Mouse (Mus musculus) CH12.LX (cell line): Measurements from ENCODE around the gene Lcn12. TPM values are rescaled to one million over a fixed set of nuclear protein-coding genes. Genes with fewer than 3 reads are reported as not detected.

Experiments
- DNase-seq: peaks from one replicate; pipeline ENCODE4 v3.0.0-alpha.2; 2013; ENCODE audit errors: extremely low read depth
- H3K27ac ChIP-seq: 2 replicates; pipeline ENCODE4 v1.5.1; 2012; ENCODE audit warnings: low read depth, mild to moderate bottlenecking, control low read depth, moderate library complexity; ENCODE audit not compliant: insufficient read depth
- H3K27me3 ChIP-seq: replicated peaks from 2 replicates; pipeline ENCODE3; 2012; ENCODE audit warnings: inconsistent platforms
- H3K36me3 ChIP-seq, 2 experiments: replicated peaks in 1 of 2; 2 replicates each; pipeline versions ENCODE3 to v1.6.1; 2012; ENCODE audit warnings: inconsistent platforms in 1 of 2, low read length in 1 of 2, mild to moderate bottlenecking in 1 of 2, mixed read lengths in 1 of 2, moderate library complexity in 1 of 2; ENCODE audit not compliant: control insufficient read depth in 1 of 2, insufficient read depth in 1 of 2
- H3K4me1 ChIP-seq, 2 experiments: 2 replicates each; pipeline ENCODE4 v1.6.1; 2012; ENCODE audit warnings: inconsistent platforms in 1 of 2, moderate library complexity in 1 of 2; ENCODE audit not compliant: insufficient read depth in 2 of 2, control insufficient read depth in 1 of 2
- H3K4me2 ChIP-seq: 2 replicates; pipeline ENCODE4 v1.6.1; 2012; ENCODE audit warnings: low read depth, mild to moderate bottlenecking, control low read depth; ENCODE audit not compliant: poor library complexity, insufficient read depth, severe bottlenecking
- H3K4me3 ChIP-seq, 3 experiments: fragments of 150-350 bp in 1 of 3; sonication (generic) in 1 of 3; replicated peaks in 1 of 3; 2 replicates each; pipeline versions ENCODE3 to v1.5.1; 2011 to 2012; ENCODE audit warnings: low read depth in 2 of 3, low read length in 2 of 3, mild to moderate bottlenecking in 2 of 3, moderate library complexity in 2 of 3, control low read depth in 1 of 3, improper control_type of control experiment in 1 of 3, inconsistent platforms in 1 of 3, mixed read lengths in 1 of 3; ENCODE audit not compliant: poor library complexity in 1 of 3
- H3K79me2 ChIP-seq: replicated peaks from 2 replicates; pipeline ENCODE4 v1.6.1; 2012; ENCODE audit warnings: mild to moderate bottlenecking, moderate library complexity; ENCODE audit not compliant: control insufficient read depth, poor library complexity, insufficient read depth, severe bottlenecking; ENCODE audit errors: extremely low read depth
- H3K9ac ChIP-seq: 2 replicates; pipeline ENCODE4 v1.6.1; 2012; ENCODE audit warnings: low read depth, mild to moderate bottlenecking, control low read depth, moderate library complexity; ENCODE audit not compliant: insufficient read depth
- H3K9me3 ChIP-seq: replicated peaks from 2 replicates; pipeline ENCODE3; 2012; ENCODE audit warnings: low read length, inconsistent platforms, mixed read lengths
- CHD1 ChIP-seq: IDR thresholded peaks from 2 replicates; pipeline ENCODE4 v1.6.1; 2012; ENCODE audit warnings: low read depth, low read length, improper control_type of control experiment, inconsistent platforms
- CTCF ChIP-seq, 2 experiments: IDR thresholded peaks in 1 of 2; conservative IDR thresholded peaks in 1 of 2; 2 replicates each; pipeline ENCODE4 v1.5.1; 2011 to 2012; ENCODE audit warnings: low read depth in 2 of 2, low read length in 2 of 2, improper control_type of control experiment in 1 of 2, inconsistent platforms in 1 of 2, mild to moderate bottlenecking in 1 of 2, moderate library complexity in 1 of 2
- EP300 ChIP-seq: IDR thresholded peaks from 2 replicates; pipeline ENCODE4 v1.6.1; 2011; ENCODE audit warnings: low read length, improper control_type of control experiment
- ETS1 ChIP-seq: conservative IDR thresholded peaks from 2 replicates; pipeline ENCODE4 v1.6.1; 2012; ENCODE audit warnings: low read depth, mild to moderate bottlenecking, inconsistent platforms, low read length, improper control_type of control experiment, moderate library complexity
- HCFC1 ChIP-seq: IDR thresholded peaks from 2 replicates; pipeline ENCODE4 v1.6.1; 2012; ENCODE audit warnings: low read depth, mild to moderate bottlenecking, inconsistent platforms, low read length, improper control_type of control experiment
- MAFK ChIP-seq: IDR thresholded peaks from 2 replicates; pipeline ENCODE4 v1.6.1; 2011; ENCODE audit warnings: low read length, improper control_type of control experiment; ENCODE audit not compliant: insufficient replicate concordance
- MAZ ChIP-seq: IDR thresholded peaks from 2 replicates; pipeline ENCODE4 v1.6.1; 2012; ENCODE audit warnings: low read depth, mild to moderate bottlenecking, inconsistent platforms, low read length, improper control_type of control experiment, moderate library complexity
- POLR2AphosphoS2 ChIP-seq: IDR thresholded peaks from 2 replicates; pipeline ENCODE4 v1.6.1; 2011; ENCODE audit warnings: low read depth, low read length, improper control_type of control experiment
- ZNF384 ChIP-seq: IDR thresholded peaks from 2 replicates; pipeline ENCODE4 v1.6.1; 2012; ENCODE audit warnings: low read depth, low read length, improper control_type of control experiment, inconsistent platforms
- dilution Hi-C: fragments of 300-500 bp; cut with MboI; formaldehyde crosslinking; loops from 2 replicates; pipeline ENCODE4 v1.14.3; 2020; ENCODE audit warnings: low sequenced_read_pairs; ENCODE audit not compliant: extremely low pct_unique_long_range_greater_than_20kb, extremely low pct_ligation_motif_present
- in situ Hi-C: fragments of 300-500 bp; cut with MboI; formaldehyde crosslinking; loops from 3 replicates; pipeline ENCODE4 v1.14.3; 2019; ENCODE audit warnings: low sequenced_read_pairs, low pct_ligation_motif_present, low pct_unique_long_range_greater_than_20kb, mixed read lengths
- polyA plus RNA-seq: library from polyadenylated mRNA; unstranded; fragments of >175 nt; gene quantifications from 2 replicates; pipeline ENCODE4 v1.2.1, GENCODE M21; 2012; ENCODE audit warnings: low read depth; ENCODE audit not compliant: insufficient read length
- total RNA-seq, 2 experiments: library from RNA; depleted of rRNA; stranded (reverse); fragments of 300-350 nt in 1 of 2; fragments of >200 nt in 1 of 2; gene quantifications; 2 replicates each; pipeline ENCODE4 v1.2.3; 2012 to 2014

Gene Lcn12
- total and polyA plus RNA-seq, 3 experiments = not detected

DNA sequence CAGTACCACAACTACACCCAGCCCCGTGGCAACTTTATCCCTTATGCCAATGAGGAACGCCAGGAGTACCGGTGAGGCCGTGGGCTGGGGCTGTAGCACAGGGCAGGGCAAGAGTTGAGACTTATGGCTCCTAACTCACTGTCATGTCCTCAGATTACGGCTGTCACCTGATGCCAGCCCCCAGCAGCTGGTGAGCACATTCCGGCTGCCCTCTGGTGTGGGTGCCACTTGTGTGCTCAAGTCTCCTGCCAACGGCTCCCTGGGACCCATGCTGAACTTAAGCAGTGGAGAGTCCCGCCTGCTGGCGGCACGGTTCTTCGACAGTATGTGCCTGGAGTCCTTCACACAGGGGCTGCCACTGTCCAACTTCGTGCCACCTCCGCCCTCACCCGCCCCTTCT is 51.0 kb downstream of the Lcn12 start (continued):
- no peak for TF ChIP-seq CHD1

DNA sequence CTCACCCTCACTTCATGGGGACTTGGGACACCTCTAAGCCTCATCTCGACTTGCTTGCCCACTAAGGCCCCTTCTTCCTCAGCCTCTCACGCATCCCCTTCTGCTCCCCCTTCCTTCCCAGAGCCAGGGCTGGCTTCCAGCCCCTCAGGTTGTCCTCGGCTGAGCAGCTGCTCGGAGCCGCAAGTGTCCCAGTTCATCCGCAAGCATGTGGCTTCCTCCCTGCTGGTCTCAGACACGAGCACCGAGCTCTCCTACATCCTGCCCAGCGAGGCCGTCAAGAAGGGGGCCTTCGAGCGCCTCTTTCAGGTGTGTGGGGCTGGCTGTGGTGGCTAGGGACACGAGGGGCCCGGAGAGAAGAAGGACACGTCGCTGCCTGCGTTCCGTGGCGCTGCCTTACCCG is 52.6 kb downstream of the Lcn12 start:
- peaks cover 90 to 98% of the 10 kb centered on the region in 2 experiments for H3K36me3 ChIP-seq
- in situ Hi-C loops (no loop called here), dilution Hi-C loops (no loop called here)
- no peaks in the 10 kb centered on the region for H3K79me2 ChIP-seq
- DNase-seq = no peak
- TF ChIP-seq MAZ = no peak
- no peak for TF ChIP-seq ETS1
- no peak for TF ChIP-seq EP300
- no peak for TF ChIP-seq HCFC1
- no peak for TF ChIP-seq POLR2AphosphoS2
- no peak for TF ChIP-seq ZNF384
- no peak for TF ChIP-seq CTCF (conservative IDR thresholded peaks at IDR 0.05 in 1 of 2, IDR thresholded peaks at IDR 0.05 in 1 of 2; ENCODE audit: low read depth in 2 of 2, low read length in 2 of 2)
- no peak for TF ChIP-seq MAFK
- H3K9ac ChIP-seq = no peak overlapping the region
- no peaks in the 10 kb centered on the region for H3K9me3 ChIP-seq
- no peaks in the 10 kb centered on the region for H3K27me3 ChIP-seq
- H3K4me2 ChIP-seq = no peak overlapping the region
- no peaks in the 10 kb centered on the region for H3K4me1 ChIP-seq
- H3K4me3 ChIP-seq = no peak overlapping the region
- H3K27ac ChIP-seq = no peak overlapping the region

Other genes with a start within 250 kb of the Lcn12 start
Only the 20 nearest of the 37 such genes appear.
- 14.5 and 16.2 TPM in 2 replicates for gene Uap1l1, start 128.2 kb downstream of the Lcn12 start, total RNA-seq (2012; rRNA removed)
- 3.3 and 4.3 TPM in 2 replicates for gene Uap1l1, start 128.2 kb downstream of the Lcn12 start, total RNA-seq (2014; rRNA removed)
- 27.6 and 30.8 TPM in 2 replicates for gene Uap1l1, start 128.2 kb downstream of the Lcn12 start, polyA plus RNA-seq
- 27.3 and 32.1 TPM in 2 replicates for gene Sapcd2, start 121.6 kb downstream of the Lcn12 start, total RNA-seq (2012; rRNA removed)
- gene Sapcd2, start 121.6 kb downstream of the Lcn12 start, total RNA-seq (2014; rRNA removed) = 21.9 and 22.5 TPM in 2 replicates
- gene Sapcd2, start 121.6 kb downstream of the Lcn12 start, polyA plus RNA-seq = 16.5 and 16.9 TPM in 2 replicates
- not detected in 2 replicates for gene Entpd2, start 98.0 kb downstream of the Lcn12 start, total RNA-seq (2012; rRNA removed)
- gene Entpd2, start 98.0 kb downstream of the Lcn12 start, total RNA-seq (2014; rRNA removed) = not detected in 2 replicates
- not detected in 2 replicates for gene Entpd2, start 98.0 kb downstream of the Lcn12 start, polyA plus RNA-seq
- gene Npdc1, start 94.6 kb downstream of the Lcn12 start, total RNA-seq (2012; rRNA removed) = 3.4 and 5.5 TPM in 2 replicates
- gene Npdc1, start 94.6 kb downstream of the Lcn12 start, total RNA-seq (2014; rRNA removed) = not detected in 2 replicates
- 0.49 and 0.78 TPM in 2 replicates for gene Npdc1, start 94.6 kb downstream of the Lcn12 start, polyA plus RNA-seq
- 0.17 and 0.25 TPM in 2 replicates for gene Fut7, start 70.6 kb downstream of the Lcn12 start, total RNA-seq (2012; rRNA removed)
- 0.17 and 0.51 TPM in 2 replicates for gene Fut7, start 70.6 kb downstream of the Lcn12 start, total RNA-seq (2014; rRNA removed)
- gene Fut7, start 70.6 kb downstream of the Lcn12 start, polyA plus RNA-seq = 0.57 and 0.74 TPM in 2 replicates
- gene Abca2, start 65.2 kb downstream of the Lcn12 start, total RNA-seq (2012; rRNA removed) = 10.5 and 13.0 TPM in 2 replicates
- gene Abca2, start 65.2 kb downstream of the Lcn12 start, total RNA-seq (2014; rRNA removed) = 3.1 and 5.0 TPM in 2 replicates
- 15.7 and 23.4 TPM in 2 replicates for gene Abca2, start 65.2 kb downstream of the Lcn12 start, polyA plus RNA-seq
- gene Clic3, start 37.1 kb downstream of the Lcn12 start, total RNA-seq (2012; rRNA removed) = 0.30 and 0.63 TPM in 2 replicates
- not detected in 2 replicates for gene Clic3, start 37.1 kb downstream of the Lcn12 start, total RNA-seq (2014; rRNA removed)
- gene Clic3, start 37.1 kb downstream of the Lcn12 start, polyA plus RNA-seq = 0.71 and 1.6 TPM in 2 replicates
- gene Paxx, start 32.8 kb downstream of the Lcn12 start, total RNA-seq (2012; rRNA removed) = 13.6 and 15.1 TPM in 2 replicates
- gene Paxx, start 32.8 kb downstream of the Lcn12 start, total RNA-seq (2014; rRNA removed) = 13.5 and 16.2 TPM in 2 replicates
- 9.5 and 13.9 TPM in 2 replicates for gene Paxx, start 32.8 kb downstream of the Lcn12 start, polyA plus RNA-seq
- gene Ptgds, start 23.9 kb downstream of the Lcn12 start, total RNA-seq (2012; rRNA removed) = 0.29 TPM in 1 of 2 replicates, not detected in the other
- gene Ptgds, start 23.9 kb downstream of the Lcn12 start, total RNA-seq (2014; rRNA removed) = 0.46 TPM in 1 of 2 replicates, not detected in the other
- 0.37 and 0.40 TPM in 2 replicates for gene Ptgds, start 23.9 kb downstream of the Lcn12 start, polyA plus RNA-seq
- gene Fbxw5, start 6.8 kb upstream of the Lcn12 start, total RNA-seq (2012; rRNA removed) = 36.8 and 37.4 TPM in 2 replicates
- gene Fbxw5, start 6.8 kb upstream of the Lcn12 start, total RNA-seq (2014; rRNA removed) = 31.9 and 34.3 TPM in 2 replicates
- 37.0 and 40.4 TPM in 2 replicates for gene Fbxw5, start 6.8 kb upstream of the Lcn12 start, polyA plus RNA-seq
- 1.2 and 2.7 TPM in 2 replicates for gene C8g, start 7.8 kb upstream of the Lcn12 start, total RNA-seq (2012; rRNA removed)
- 1.2 TPM in 2 replicates for gene C8g, start 7.8 kb upstream of the Lcn12 start, total RNA-seq (2014; rRNA removed)
- gene C8g, start 7.8 kb upstream of the Lcn12 start, polyA plus RNA-seq = 1.7 and 2.0 TPM in 2 replicates
- gene Traf2, start 53.0 kb upstream of the Lcn12 start, total RNA-seq (2012; rRNA removed) = 25.1 and 27.7 TPM in 2 replicates
- gene Traf2, start 53.0 kb upstream of the Lcn12 start, total RNA-seq (2014; rRNA removed) = 17.9 and 19.3 TPM in 2 replicates
- 26.3 and 26.4 TPM in 2 replicates for gene Traf2, start 53.0 kb upstream of the Lcn12 start, polyA plus RNA-seq
- gene Edf1, start 63.9 kb upstream of the Lcn12 start, total RNA-seq (2012; rRNA removed) = 215 and 223 TPM in 2 replicates
- gene Edf1, start 63.9 kb upstream of the Lcn12 start, total RNA-seq (2014; rRNA removed) = 187 and 188 TPM in 2 replicates
- gene Edf1, start 63.9 kb upstream of the Lcn12 start, polyA plus RNA-seq = 202 and 275 TPM in 2 replicates
- 29.2 and 34.9 TPM in 2 replicates for gene Mamdc4, start 80.9 kb upstream of the Lcn12 start, total RNA-seq (2012; rRNA removed)
- 0.65 and 4.4 TPM in 2 replicates for gene Mamdc4, start 80.9 kb upstream of the Lcn12 start, total RNA-seq (2014; rRNA removed)
- gene Mamdc4, start 80.9 kb upstream of the Lcn12 start, polyA plus RNA-seq = 4.9 and 11.5 TPM in 2 replicates
- 46.6 and 47.2 TPM in 2 replicates for gene Phpt1, start 81.3 kb upstream of the Lcn12 start, total RNA-seq (2012; rRNA removed)
- 32.6 and 37.9 TPM in 2 replicates for gene Phpt1, start 81.3 kb upstream of the Lcn12 start, total RNA-seq (2014; rRNA removed)
- 66.9 and 69.7 TPM in 2 replicates for gene Phpt1, start 81.3 kb upstream of the Lcn12 start, polyA plus RNA-seq
- 0.97 and 1.4 TPM in 2 replicates for gene Ajm1, start 87.8 kb upstream of the Lcn12 start, total RNA-seq (2012; rRNA removed)
- gene Ajm1, start 87.8 kb upstream of the Lcn12 start, total RNA-seq (2014; rRNA removed) = 0.23 and 0.31 TPM in 2 replicates
- 0.93 and 1.4 TPM in 2 replicates for gene Ajm1, start 87.8 kb upstream of the Lcn12 start, polyA plus RNA-seq
- 52.0 and 55.7 TPM in 2 replicates for gene Rabl6, start 114.6 kb upstream of the Lcn12 start, total RNA-seq (2012; rRNA removed)
- gene Rabl6, start 114.6 kb upstream of the Lcn12 start, total RNA-seq (2014; rRNA removed) = 32.2 and 34.6 TPM in 2 replicates
- 62.0 and 72.9 TPM in 2 replicates for gene Rabl6, start 114.6 kb upstream of the Lcn12 start, polyA plus RNA-seq
- gene Ccdc183, start 123.8 kb upstream of the Lcn12 start, total RNA-seq (2012; rRNA removed) = not detected in 2 replicates
- not detected in 2 replicates for gene Ccdc183, start 123.8 kb upstream of the Lcn12 start, total RNA-seq (2014; rRNA removed)
- 0.13 TPM in 1 of 2 replicates, not detected in the other for gene Ccdc183, start 123.8 kb upstream of the Lcn12 start, polyA plus RNA-seq
- 8.9 and 11.1 TPM in 2 replicates for gene Tmem141, start 128.1 kb upstream of the Lcn12 start, total RNA-seq (2012; rRNA removed)
- 6.5 and 7.7 TPM in 2 replicates for gene Tmem141, start 128.1 kb upstream of the Lcn12 start, total RNA-seq (2014; rRNA removed)
- 5.2 and 6.2 TPM in 2 replicates for gene Tmem141, start 128.1 kb upstream of the Lcn12 start, polyA plus RNA-seq
- gene Fcna, start 134.1 kb upstream of the Lcn12 start, total RNA-seq (2012; rRNA removed) = not detected in 2 replicates
- gene Fcna, start 134.1 kb upstream of the Lcn12 start, total RNA-seq (2014; rRNA removed) = not detected in 2 replicates
- not detected in 2 replicates for gene Fcna, start 134.1 kb upstream of the Lcn12 start, polyA plus RNA-seq